8 mouse cellular contexts compared by ENCODE assay signal in genomic region chr15:102002646-102003488, GRCm38 (mm10). TPM values are rescaled to one million over a fixed set of nuclear protein-coding genes. Genes with fewer than 3 reads are reported as not detected.
DNase-seq lines count a peak whose midpoint lies in the region; ATAC-seq lines count a peak whose summit lies in the region.

No protein-coding gene starts in this region.

- H3K27me3 ChIP-seq in embryonic facial prominence, embryonic 15.5 days: peaks cover 67% of the 10 kb centered on the region
- H3K27me3 ChIP-seq in hindbrain, embryonic 13.5 days: peaks cover 78% of the 10 kb centered on the region
- H3K27me3 ChIP-seq in midbrain, embryonic 14.5 days (ENCODE audit: control insufficient read depth, insufficient read depth, low read length): peaks cover 41% of the 10 kb centered on the region

- peak overlapping the region; percentile 23 for H3K9ac ChIP-seq in embryonic facial prominence, embryonic 15.5 days
- H3K9ac ChIP-seq in hindbrain, embryonic 13.5 days: peak overlapping the region; percentile 24; the same call in 1 of the 2 replicates
- no peak overlapping the region for H3K9ac ChIP-seq in midbrain, embryonic 14.5 days (replicated peaks; ENCODE audit: low read length)

- ATAC-seq in embryonic facial prominence, embryonic 15.5 days (ENCODE audit: insufficient number of reproducible peaks, low FRiP score, low TSS enrichment, low read depth): 0 out of 2 replicates have a peak, but pooled peaks have one; percentile 30
- peak; percentile 38; the same call in 1 of the 2 replicates for ATAC-seq in hindbrain, embryonic 13.5 days (ENCODE audit: low FRiP score)
- no peak for ATAC-seq in midbrain, embryonic 14.5 days (ENCODE audit: low FRiP score, low TSS enrichment)

- H3K4me2 ChIP-seq in embryonic facial prominence, embryonic 15.5 days (replicated peaks): peak overlapping the region; percentile 54
- H3K4me2 ChIP-seq in hindbrain, embryonic 13.5 days: peak overlapping the region; percentile 49
- peak overlapping the region; percentile 46 for H3K4me2 ChIP-seq in midbrain, embryonic 14.5 days (ENCODE audit: low read length)

- peaks cover 38% of the 10 kb centered on the region for H3K4me1 ChIP-seq in embryonic facial prominence, embryonic 15.5 days
- peaks cover 35% of the 10 kb centered on the region for H3K4me1 ChIP-seq in hindbrain, embryonic 13.5 days (replicated peaks)
- H3K4me1 ChIP-seq in midbrain, embryonic 14.5 days (ENCODE audit: control insufficient read depth, insufficient read depth, low read length): no peaks in the 10 kb centered on the region

- 5% methylated on average over 34 of the region's 34 CpGs for WGBS in embryonic facial prominence, embryonic 15.5 days
- 3% methylated on average over 34 of the region's 34 CpGs for WGBS in hindbrain, embryonic 13.5 days
- WGBS in midbrain, embryonic 14.5 days: 3% methylated on average over 34 of the region's 34 CpGs

- no peaks in the 10 kb centered on the region for H3K9me3 ChIP-seq in embryonic facial prominence, embryonic 15.5 days (replicated peaks)
- no peaks in the 10 kb centered on the region for H3K9me3 ChIP-seq in hindbrain, embryonic 13.5 days
- H3K9me3 ChIP-seq in midbrain, embryonic 14.5 days (ENCODE audit: control insufficient read depth, low read length): no peaks in the 10 kb centered on the region

- H3K36me3 ChIP-seq in embryonic facial prominence, embryonic 15.5 days: no peaks in the 10 kb centered on the region
- no peaks in the 10 kb centered on the region for H3K36me3 ChIP-seq in hindbrain, embryonic 13.5 days
- no peaks in the 10 kb centered on the region for H3K36me3 ChIP-seq in midbrain, embryonic 14.5 days (ENCODE audit: control insufficient read depth, insufficient read depth, low read length)

- no peak overlapping the region for H3K27ac ChIP-seq in embryonic facial prominence, embryonic 15.5 days (replicated peaks)
- H3K27ac ChIP-seq in hindbrain, embryonic 13.5 days: no peak overlapping the region
- no peak overlapping the region for H3K27ac ChIP-seq in midbrain, embryonic 14.5 days (replicated peaks; ENCODE audit: low read depth, low read length)

- peak; percentile 68 to 69 for DNase-seq in urinary bladder, adult 18-20 months (ENCODE audit: low spot score in 2 of 2)
- no peak for DNase-seq in urinary bladder, postnatal 25 days (ENCODE audit: low spot score)
- peak; percentile 64 for DNase-seq in liver
- peak; percentile 43 for DNase-seq in midbrain, embryonic 14.5 days
- no peak for DNase-seq in layer of hippocampus, adult 11-12 months (ENCODE audit: low spot score)
- DNase-seq in natural killer cell, adult 2 months (ENCODE audit: low spot score in 2 of 2): no peak

- peak overlapping the region; percentile 37 for H3K4me3 ChIP-seq in embryonic facial prominence, embryonic 15.5 days (replicated peaks)
- H3K4me3 ChIP-seq in hindbrain, embryonic 13.5 days: peak overlapping the region; percentile 23
- peak overlapping the region; percentile 18 for H3K4me3 ChIP-seq in midbrain, embryonic 14.5 days (replicated peaks; ENCODE audit: low read depth, low read length)

RNA-seq across cellular contexts. Expression of gene Krt8, which starts 1.4 kb away (rescaled TPM):
- 131 and 181 TPM in 2 replicates for polyA plus RNA-seq in embryonic facial prominence, embryonic 15.5 days (2015; fragmentation: Nextera tagmentation; extraction: Ambion mirVana)
- polyA plus RNA-seq in hindbrain, embryonic 13.5 days (2015; fragmentation: Nextera tagmentation; extraction: Ambion mirVana): 4.0 and 6.2 TPM in 2 replicates
- polyA plus RNA-seq in midbrain, embryonic 14.5 days (2014; fragmentation: Nextera tagmentation; extraction: Ambion mirVana): 0.15 and 0.59 TPM in 2 replicates

RNA-seq across cellular contexts. Expression of gene Krt18, which starts 25.1 kb away (rescaled TPM):
- 87.8 and 119 TPM in 2 replicates for polyA plus RNA-seq in embryonic facial prominence, embryonic 15.5 days (2015; fragmentation: Nextera tagmentation; extraction: Ambion mirVana)
- polyA plus RNA-seq in hindbrain, embryonic 13.5 days (2015; fragmentation: Nextera tagmentation; extraction: Ambion mirVana): 7.6 and 14.2 TPM in 2 replicates
- 0.35 and 1.3 TPM in 2 replicates for polyA plus RNA-seq in midbrain, embryonic 14.5 days (2014; fragmentation: Nextera tagmentation; extraction: Ambion mirVana)

RNA-seq across cellular contexts. Expression of gene Krt78, which starts 48.8 kb away (rescaled TPM):
- 11.5 and 14.1 TPM in 2 replicates for polyA plus RNA-seq in embryonic facial prominence, embryonic 15.5 days (2015; fragmentation: Nextera tagmentation; extraction: Ambion mirVana)
- polyA plus RNA-seq in hindbrain, embryonic 13.5 days (2015; fragmentation: Nextera tagmentation; extraction: Ambion mirVana): not detected in 2 replicates
- polyA plus RNA-seq in midbrain, embryonic 14.5 days (2014; fragmentation: Nextera tagmentation; extraction: Ambion mirVana): not detected in 2 replicates

Comparison
In these comparisons a context has a peak if more than half of its experiments do, and no peak if none do; other contexts are left out.
1. DNase-seq: peak in urinary bladder, adult 18-20 months (2 of 2), liver (single experiment) and midbrain, embryonic 14.5 days (single experiment); none in urinary bladder, postnatal 25 days (single experiment), layer of hippocampus, adult 11-12 months (single experiment) and natural killer cell, adult 2 months (0 of 2).
2. RNA of gene Krt8, which starts 1.4 kb away (polyA plus RNA-seq): 131 to 181 TPM in embryonic facial prominence, embryonic 15.5 days; 4.0 to 6.2 TPM in hindbrain, embryonic 13.5 days and 0.15 to 0.59 TPM in midbrain, embryonic 14.5 days; every median in the first group is over 10 times any median in the second.
3. RNA of gene Krt78, which starts 48.8 kb away (polyA plus RNA-seq): 11.5 to 14.1 TPM in embryonic facial prominence, embryonic 15.5 days; not detected in hindbrain, embryonic 13.5 days and not detected in midbrain, embryonic 14.5 days; every median in the first group is over 10 times any median in the second.
4. Peak in every context shown above with its lines, with median percentiles within 50 percentile points of each other: H3K4me2 ChIP-seq and H3K4me3 ChIP-seq.